Mouse (Mus musculus): ENCODE data around the gene Cacna1c.

Cacna1c gene

GRCm38 (mm10) chr6:118950190-118950589, 246.0 kb downstream of the Cacna1c start:
- no peak for DNase-seq

GRCm38 (mm10) chr6:118947286-118947685, 248.9 kb downstream of the Cacna1c start:
- no peak for DNase-seq

GRCm38 (mm10) chr6:118946660-118947059, 249.6 kb downstream of the Cacna1c start:
- no peak for DNase-seq

- no peak for DNase-seq
These were observed 252.1 kb downstream of the Cacna1c start for GRCm38 (mm10) chr6:118944093-118944492.

GRCm38 (mm10) chr6:118941816-118942215, 254.4 kb downstream of the Cacna1c start:
- no peak for DNase-seq

GRCm38 (mm10) chr6:118941036-118941435, 255.2 kb downstream of the Cacna1c start:
- DNase-seq = no peak

GRCm38 (mm10) chr6:118939626-118940025, 256.6 kb downstream of the Cacna1c start:
- no peak for DNase-seq

- DNase-seq = no peak
These were observed 257.7 kb downstream of the Cacna1c start for GRCm38 (mm10) chr6:118938386-118939096.

- no peak for DNase-seq
These were observed 258.7 kb downstream of the Cacna1c start for GRCm38 (mm10) chr6:118937536-118937935.

GRCm38 (mm10) chr6:118935520-118936415, 260.4 kb downstream of the Cacna1c start:
- no peak for DNase-seq

GRCm38 (mm10) chr6:118934243-118934902, 261.8 kb downstream of the Cacna1c start:
- DNase-seq = no peak

GRCm38 (mm10) chr6:118933017-118933594, 263.1 kb downstream of the Cacna1c start:
- no peak for DNase-seq

GRCm38 (mm10) chr6:118932002-118932700, 264.1 kb downstream of the Cacna1c start:
- DNase-seq = no peak

GRCm38 (mm10) chr6:118926669-118927068, 269.5 kb downstream of the Cacna1c start:
- no peak for DNase-seq

GRCm38 (mm10) chr6:118924426-118924825, 271.8 kb downstream of the Cacna1c start:
- no peak for DNase-seq

GRCm38 (mm10) chr6:118923926-118924325, 272.3 kb downstream of the Cacna1c start:
- DNase-seq = no peak

GRCm38 (mm10) chr6:118923212-118923577, 273.0 kb downstream of the Cacna1c start:
- DNase-seq = no peak

GRCm38 (mm10) chr6:118922328-118923211, 273.6 kb downstream of the Cacna1c start:
- peak; percentile 60 for DNase-seq

GRCm38 (mm10) chr6:118908176-118908575, 288.0 kb downstream of the Cacna1c start:
- DNase-seq = no peak

- no peak for DNase-seq
These were observed 288.5 kb downstream of the Cacna1c start for GRCm38 (mm10) chr6:118907704-118908103.

- no peak for DNase-seq
These were observed 289.3 kb downstream of the Cacna1c start for GRCm38 (mm10) chr6:118906878-118907277.
